Mouse (Mus musculus) heart, embryonic 13.5 days (tissue): ENCODE data around the gene Tmem150b. TPM values are rescaled to one million over a fixed set of nuclear protein-coding genes. Genes with fewer than 3 reads are reported as not detected.

Source experiments
- ATAC-seq: fragments of 200-750 bp; cut with Nextera tagmentation; 2 replicates; pipeline ENCODE4 v1.8.0; 2017; ENCODE audit warnings: moderate TSS enrichment; ENCODE audit not compliant: insufficient number of reproducible peaks, low FRiP score, low TSS enrichment; ENCODE audit errors: extremely low read depth
- H3K27ac ChIP-seq: fragments of 300-500 bp; sonication (generic); replicated peaks from 2 replicates; pipeline ENCODE4 v1.5.1; 2015; ENCODE audit warnings: moderate library complexity, mild to moderate bottlenecking, inconsistent platforms
- H3K27me3 ChIP-seq: fragments of 300-500 bp; sonication (generic); replicated peaks from 2 replicates; pipeline ENCODE4 v1.6.1; 2015; ENCODE audit warnings: mild to moderate bottlenecking, inconsistent platforms
- H3K36me3 ChIP-seq: fragments of 300-500 bp; sonication (generic); 2 replicates; pipeline ENCODE4 v1.6.1; 2015; ENCODE audit warnings: mild to moderate bottlenecking, inconsistent platforms
- H3K4me1 ChIP-seq: fragments of 300-500 bp; sonication (generic); 2 replicates; pipeline ENCODE4 v1.6.1; 2015; ENCODE audit warnings: inconsistent platforms
- H3K4me2 ChIP-seq: fragments of 300-500 bp; sonication (generic); 2 replicates; pipeline ENCODE4 v1.6.1; 2015; ENCODE audit warnings: inconsistent platforms, mild to moderate bottlenecking, moderate library complexity
- H3K4me3 ChIP-seq: fragments of 300-500 bp; sonication (generic); 2 replicates; pipeline ENCODE4 v1.5.1; 2015; ENCODE audit warnings: moderate library complexity, mild to moderate bottlenecking, inconsistent platforms
- H3K9ac ChIP-seq: fragments of 300-500 bp; sonication (generic); 2 replicates; pipeline ENCODE4 v1.6.1; 2015; ENCODE audit warnings: inconsistent platforms, mild to moderate bottlenecking, moderate library complexity
- H3K9me3 ChIP-seq: fragments of 300-500 bp; sonication (generic); 2 replicates; pipeline ENCODE4 v1.6.1; 2016; ENCODE audit warnings: inconsistent platforms
- WGBS: fragments of 180-500 bp; shearing (Covaris S2); methylation state at CpG from one replicate; pipeline ENCODE4 v1.1.7; 2015; ENCODE audit warnings: mixed read lengths; 5-methylcytosine and 5-hydroxymethylcytosine counted together
- polyA plus RNA-seq: library from polyadenylated mRNA; unstranded; fragments of >200 nt; fragmentation: Nextera tagmentation; extraction: Ambion mirVana; gene quantifications from 2 replicates; pipeline ENCODE4 v1.2.1, GENCODE M21; 2015

The Tmem150b gene
- polyA plus RNA-seq, 1 experiment from 2014 or later = 0.07 TPM

DNA sequence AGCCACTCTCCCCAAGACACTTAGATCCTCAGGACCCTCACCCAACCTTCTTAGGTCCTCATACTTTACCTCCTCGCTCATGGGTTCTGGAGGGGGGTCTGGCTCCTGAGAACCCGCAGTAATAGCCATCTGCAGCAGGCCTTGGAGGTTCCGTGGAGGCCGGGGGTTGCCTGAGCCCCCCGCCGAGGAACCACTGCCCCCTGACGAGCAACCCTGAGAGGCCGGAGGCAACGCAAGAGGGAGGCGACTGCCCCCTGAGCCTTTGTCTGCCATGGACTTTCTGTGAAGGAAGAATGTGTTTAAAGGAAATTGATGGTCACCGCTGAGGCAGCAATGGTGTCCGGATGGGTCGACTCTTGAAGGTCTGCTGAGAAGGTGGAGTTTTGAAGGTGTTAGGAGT is 40.8 kb downstream of the Tmem150b start:
- Histone ChIP-seq H3K36me3 (peaks cover 32% of the 10 kb centered on the region), H3K27ac (peak overlapping the region; percentile 58; the same call in 1 of the 2 replicates), H3K4me1 (peaks cover 7% of the 10 kb centered on the region), H3K9ac (peak overlapping the region; percentile 74), H3K9me3 (no peaks in the 10 kb centered on the region), H3K4me3 (peak overlapping the region; percentile 66), H3K27me3 (no peaks in the 10 kb centered on the region), H3K4me2 (peak overlapping the region; percentile 90)
- 3% methylated on average over 13 of the region's 13 CpGs for WGBS
- no peak for ATAC-seq

DNA sequence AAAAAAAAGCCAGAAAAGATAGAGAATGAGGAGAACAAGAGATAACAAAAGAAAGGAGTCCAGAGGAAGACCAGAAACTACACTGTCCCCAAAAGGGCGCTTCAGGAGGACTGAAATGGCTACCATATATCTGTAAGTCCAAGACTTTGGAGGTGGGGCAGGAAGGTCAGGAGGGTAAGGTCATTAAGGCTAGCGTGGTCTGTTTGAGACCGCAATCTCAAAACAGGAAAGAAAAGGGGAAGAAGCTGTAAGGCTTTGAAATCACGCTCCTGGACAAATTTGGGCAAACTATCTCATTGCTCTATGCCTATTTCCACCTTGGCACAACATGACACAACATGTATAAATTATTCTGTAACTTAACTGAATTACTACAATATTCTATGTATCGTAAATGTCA is 41.7 kb downstream of the Tmem150b start:
- no peak overlapping the region for H3K4me3 ChIP-seq
- H3K36me3 ChIP-seq = peaks cover 37% of the 10 kb centered on the region
- WGBS = 78% methylated on average over 5 of the region's 5 CpGs
- no peaks in the 10 kb centered on the region for H3K27me3 ChIP-seq
- peaks cover 7% of the 10 kb centered on the region for H3K4me1 ChIP-seq
- ATAC-seq = no peak
- no peaks in the 10 kb centered on the region for H3K9me3 ChIP-seq
- H3K27ac ChIP-seq = no peak overlapping the region
- H3K9ac ChIP-seq = no peak overlapping the region
- no peak overlapping the region for H3K4me2 ChIP-seq

DNA sequence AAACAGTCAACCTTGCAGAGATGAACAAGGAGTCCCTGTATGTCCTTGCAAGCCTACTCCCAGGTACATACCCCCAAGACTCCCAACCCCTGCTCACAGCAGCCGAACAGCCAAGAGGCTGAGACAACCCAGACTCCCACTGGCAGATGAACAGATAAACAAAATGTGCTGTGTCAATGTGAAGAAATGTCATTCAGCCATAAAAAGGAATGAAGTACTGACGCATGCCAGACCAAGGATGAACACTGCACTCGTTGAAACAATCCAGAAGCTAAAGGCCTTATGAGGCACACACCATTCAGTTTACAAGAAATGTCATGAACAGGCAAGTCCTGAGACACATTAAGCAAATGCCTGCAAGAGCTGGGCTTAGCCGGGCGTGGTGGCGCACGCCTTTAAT is 49.8 kb downstream of the Tmem150b start:
- Histone ChIP-seq H3K36me3 (peaks cover 83% of the 10 kb centered on the region), H3K4me2 (no peak overlapping the region), H3K4me1 (peaks cover 7% of the 10 kb centered on the region; the same call in 1 of the 2 replicates), H3K27me3 (no peaks in the 10 kb centered on the region), H3K9ac (no peak overlapping the region), H3K27ac (no peak overlapping the region), H3K9me3 (no peaks in the 10 kb centered on the region), H3K4me3 (no peak overlapping the region)
- ATAC-seq = no peak
- 75% methylated on average over 7 of the region's 7 CpGs for WGBS

DNA sequence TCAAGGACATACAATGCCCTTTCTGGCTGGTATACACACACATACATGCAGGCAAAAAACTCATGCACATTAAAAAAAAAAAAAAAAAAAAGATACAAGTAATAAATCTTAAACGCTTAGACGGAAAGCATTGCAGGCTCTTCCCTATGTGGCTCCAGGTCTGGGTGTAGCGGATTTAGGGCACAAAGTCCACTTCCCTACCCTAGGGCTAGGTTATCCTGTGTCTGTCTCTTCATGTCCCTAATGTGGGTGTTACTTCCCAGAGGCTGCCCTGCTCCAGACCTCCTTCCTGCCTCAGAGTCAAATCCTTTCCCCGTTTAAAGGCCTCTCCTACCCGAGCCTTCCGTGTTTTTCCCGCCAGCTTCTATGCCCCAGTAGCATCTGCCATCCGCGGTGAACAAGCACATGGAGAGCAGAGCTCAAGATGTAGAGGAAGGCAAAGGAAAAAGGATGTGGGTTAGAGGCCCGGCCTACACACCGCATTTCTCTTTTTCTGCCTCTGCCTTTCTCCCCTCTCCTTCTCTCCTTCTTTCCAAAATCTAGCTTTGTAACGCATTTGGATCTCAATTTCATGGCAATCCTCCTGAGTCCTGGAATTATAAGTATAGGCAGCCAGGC is 50.8 kb downstream of the Tmem150b start:
- WGBS = 87% methylated on average over 12 of the region's 12 CpGs
- Histone ChIP-seq H3K36me3 (peaks cover 82% of the 10 kb centered on the region), H3K4me3 (no peak overlapping the region), H3K9ac (no peak overlapping the region), H3K27ac (no peak overlapping the region), H3K4me1 (peaks cover 7% of the 10 kb centered on the region; the same call in 1 of the 2 replicates), H3K9me3 (no peaks in the 10 kb centered on the region), H3K4me2 (no peak overlapping the region), H3K27me3 (no peaks in the 10 kb centered on the region)
- no peak for ATAC-seq

DNA sequence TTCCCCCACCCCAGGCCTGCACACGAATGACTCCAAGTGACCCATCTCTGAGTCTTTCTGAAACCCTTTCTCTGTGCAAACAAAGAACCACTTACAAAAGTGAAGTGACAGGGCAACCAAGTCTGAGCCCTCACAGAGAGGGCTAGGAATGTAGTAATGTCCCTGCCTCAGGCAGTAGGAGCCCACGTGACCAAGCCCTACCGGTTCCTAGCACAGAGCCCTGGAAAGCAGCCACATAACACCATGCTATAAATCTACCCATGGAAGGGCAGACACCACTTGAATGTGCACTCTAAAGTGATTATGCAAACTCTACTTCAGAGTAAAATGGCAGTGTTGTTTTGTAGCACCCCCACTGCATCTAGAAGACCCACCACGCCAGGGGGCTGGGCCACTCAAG is 53.1 kb downstream of the Tmem150b start:
- Histone ChIP-seq H3K36me3 (peaks cover 87% of the 10 kb centered on the region), H3K4me2 (no peak overlapping the region), H3K4me3 (no peak overlapping the region), H3K27me3 (no peaks in the 10 kb centered on the region), H3K27ac (peak overlapping the region; percentile 45; the same call in 1 of the 2 replicates), H3K4me1 (peaks cover 7% of the 10 kb centered on the region; the same call in 1 of the 2 replicates), H3K9ac (no peak overlapping the region), H3K9me3 (no peaks in the 10 kb centered on the region)
- WGBS = 72% methylated on average over 4 of the region's 4 CpGs
- ATAC-seq = no peak

DNA sequence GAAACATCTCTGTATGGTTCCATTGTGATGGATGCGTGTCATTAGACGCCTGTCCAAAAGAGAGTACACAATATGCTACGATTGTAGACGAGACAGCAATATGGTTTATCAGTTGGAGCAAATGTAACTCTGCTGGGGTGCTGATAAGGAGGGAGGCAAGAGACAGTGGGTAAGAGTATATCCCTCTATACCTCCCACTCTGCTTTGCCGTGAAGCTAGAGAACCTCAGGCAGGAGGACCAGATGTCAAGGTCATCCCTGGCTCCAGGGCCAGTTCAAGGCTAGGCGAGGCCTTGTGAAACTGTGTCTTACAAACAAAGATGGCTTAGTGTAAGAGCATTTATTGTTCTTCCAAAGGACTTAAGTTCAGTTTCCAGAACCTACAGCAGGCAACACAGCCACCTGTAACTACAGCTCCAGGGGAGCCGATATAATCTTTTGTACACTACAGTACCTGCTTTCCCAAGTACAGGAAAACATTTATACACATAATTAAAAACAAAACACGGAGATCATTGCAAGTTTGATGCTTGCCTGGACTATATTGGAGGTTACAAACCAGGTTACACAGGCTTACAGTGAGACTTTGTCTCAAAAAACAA is 54.3 kb downstream of the Tmem150b start:
- Histone ChIP-seq H3K27me3 (no peaks in the 10 kb centered on the region), H3K4me3 (no peak overlapping the region), H3K27ac (no peak overlapping the region), H3K4me2 (no peak overlapping the region), H3K9ac (no peak overlapping the region), H3K36me3 (peaks cover 89% of the 10 kb centered on the region), H3K9me3 (no peaks in the 10 kb centered on the region), H3K4me1 (peaks cover 7% of the 10 kb centered on the region; the same call in 1 of the 2 replicates)
- ATAC-seq = no peak
- 83% methylated on average over 8 of the region's 8 CpGs for WGBS

DNA sequence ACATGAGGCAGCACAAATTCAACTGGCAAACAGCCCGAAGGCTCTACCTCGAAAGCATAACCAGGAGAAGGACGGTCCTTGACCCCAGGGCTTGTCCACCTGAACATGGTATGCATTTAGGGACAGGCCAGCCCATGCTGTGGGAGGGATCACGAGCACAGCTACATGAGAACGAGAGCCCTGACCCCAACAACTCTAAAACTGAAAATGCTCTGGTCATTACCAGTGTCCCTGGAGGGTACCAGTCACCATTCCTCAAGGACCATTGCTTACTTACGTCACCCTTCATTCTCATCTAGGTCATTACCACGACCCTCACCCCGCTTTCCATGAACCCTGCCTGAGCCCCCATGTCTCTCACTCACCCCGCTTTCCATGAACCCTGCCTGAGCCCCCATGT is 55.9 kb downstream of the Tmem150b start:
- H3K36me3 ChIP-seq = peaks cover 82% of the 10 kb centered on the region

DNA sequence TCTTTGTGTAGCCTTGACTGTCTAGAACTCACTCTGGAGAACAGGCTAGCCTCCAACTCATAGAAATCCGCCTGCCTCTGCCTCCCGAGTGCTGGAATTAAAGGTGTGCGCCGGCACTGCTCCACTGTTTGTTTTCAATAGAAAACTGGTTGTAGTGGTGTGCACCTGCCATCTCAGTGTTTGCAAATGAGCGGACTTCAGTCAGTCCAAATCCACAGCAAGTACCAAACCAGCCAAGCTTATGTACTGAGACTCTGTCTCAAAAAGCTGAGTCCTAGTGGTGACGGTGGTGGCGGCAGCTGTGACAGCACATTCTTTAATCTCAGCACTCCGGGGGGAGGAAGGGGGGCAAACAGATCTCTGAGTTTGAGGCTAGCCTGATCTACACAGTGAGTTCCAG is 56.5 kb downstream of the Tmem150b start:
- ATAC-seq = no peak
- no peaks in the 10 kb centered on the region for H3K27me3 ChIP-seq
- no peak overlapping the region for H3K4me3 ChIP-seq
- peaks cover 7% of the 10 kb centered on the region; the same call in 1 of the 2 replicates for H3K4me1 ChIP-seq
- no peak overlapping the region for H3K27ac ChIP-seq
- WGBS = 88% methylated on average over 8 of the region's 8 CpGs
- H3K4me2 ChIP-seq = no peak overlapping the region
- H3K36me3 ChIP-seq = peaks cover 82% of the 10 kb centered on the region
- no peak overlapping the region for H3K9ac ChIP-seq
- H3K9me3 ChIP-seq = no peaks in the 10 kb centered on the region

More for the DNA sequence above, 55.9 kb downstream of the Tmem150b start:
- Histone ChIP-seq H3K4me1 (peaks cover 7% of the 10 kb centered on the region; the same call in 1 of the 2 replicates), H3K4me3 (no peak overlapping the region), H3K4me2 (no peak overlapping the region), H3K9ac (no peak overlapping the region), H3K27me3 (no peaks in the 10 kb centered on the region), H3K9me3 (no peaks in the 10 kb centered on the region), H3K27ac (no peak overlapping the region)
- no peak for ATAC-seq
- 94% methylated on average over 9 of the region's 9 CpGs for WGBS

DNA sequence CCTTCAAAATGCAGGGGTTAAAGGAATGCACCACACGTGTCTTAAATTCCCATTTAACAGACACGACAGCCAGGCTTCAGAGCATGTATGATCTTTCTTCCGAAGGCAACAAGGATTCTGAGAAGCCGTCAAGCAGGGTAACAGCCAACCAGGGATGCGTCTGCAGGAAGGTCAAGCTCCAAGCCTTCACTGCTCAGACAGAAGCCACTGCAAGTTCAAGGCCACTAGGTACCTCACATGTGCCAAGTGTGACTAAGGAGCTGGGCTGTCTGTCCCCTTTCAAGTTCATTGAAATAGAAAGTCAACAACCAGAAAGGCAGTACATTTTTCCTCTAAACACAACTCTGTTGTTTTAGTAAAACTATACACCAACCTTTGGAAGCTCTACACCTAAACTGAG is 58.2 kb downstream of the Tmem150b start:
- Histone ChIP-seq H3K27me3 (no peaks in the 10 kb centered on the region), H3K9me3 (no peaks in the 10 kb centered on the region), H3K27ac (no peak overlapping the region), H3K4me3 (no peak overlapping the region), H3K36me3 (peaks cover 84% of the 10 kb centered on the region), H3K4me1 (peaks cover 3% of the 10 kb centered on the region; the same call in 1 of the 2 replicates), H3K4me2 (no peak overlapping the region), H3K9ac (no peak overlapping the region)
- WGBS = 90% methylated on average over 5 of the region's 5 CpGs
- ATAC-seq = no peak

DNA sequence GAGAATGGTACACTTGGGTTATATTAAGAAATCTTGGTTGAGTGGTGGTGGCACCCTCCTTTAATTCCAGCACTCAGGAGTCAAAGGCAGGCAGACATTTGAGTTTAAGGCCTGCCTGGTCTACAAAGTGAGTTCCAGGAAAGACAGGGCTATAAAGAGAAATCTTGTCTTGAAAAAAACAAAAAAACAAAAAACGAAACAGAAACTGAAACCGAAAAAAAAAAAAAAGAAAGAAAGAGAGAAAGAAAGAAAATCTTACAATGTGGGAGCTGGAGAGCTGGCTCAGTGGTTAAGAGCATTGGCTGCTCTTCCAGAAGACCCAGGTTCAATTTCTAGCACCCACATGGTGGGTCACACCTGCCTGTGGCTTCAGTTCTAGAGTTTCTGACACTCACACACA is 61.3 kb downstream of the Tmem150b start:
- Histone ChIP-seq H3K4me2 (no peak overlapping the region), H3K27ac (no peak overlapping the region), H3K9ac (no peak overlapping the region), H3K27me3 (no peaks in the 10 kb centered on the region), H3K4me1 (peaks cover 12% of the 10 kb centered on the region), H3K36me3 (peaks cover 64% of the 10 kb centered on the region), H3K9me3 (no peaks in the 10 kb centered on the region), H3K4me3 (no peak overlapping the region)
- no peak for ATAC-seq
- 83% methylated on average over 2 of the region's 2 CpGs for WGBS

DNA sequence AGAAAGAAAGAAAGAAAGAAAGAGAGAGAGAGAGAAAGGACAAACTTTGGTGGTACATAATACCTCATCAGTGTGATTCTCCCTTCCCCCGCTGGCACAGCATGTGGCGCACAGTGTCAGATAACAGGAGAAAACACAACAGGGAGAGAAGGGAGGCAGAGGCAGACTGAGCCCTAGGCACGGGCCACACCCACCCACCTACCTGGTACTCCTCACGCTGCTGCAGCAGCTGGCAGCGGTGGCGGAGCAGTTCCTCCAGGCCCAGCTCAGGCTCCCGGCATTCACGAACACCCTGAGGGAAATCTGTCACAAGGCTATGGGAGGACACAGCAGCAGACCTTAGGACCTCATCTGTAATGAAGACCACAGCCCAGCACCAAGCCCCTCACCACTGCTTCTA is 61.9 kb downstream of the Tmem150b start:
- H3K4me1 ChIP-seq = peaks cover 12% of the 10 kb centered on the region
- H3K36me3 ChIP-seq = peaks cover 59% of the 10 kb centered on the region
- no peak overlapping the region for H3K4me3 ChIP-seq
- H3K27me3 ChIP-seq = no peaks in the 10 kb centered on the region
- no peak overlapping the region for H3K27ac ChIP-seq
- no peak overlapping the region for H3K9ac ChIP-seq
- H3K9me3 ChIP-seq = no peaks in the 10 kb centered on the region
- WGBS = 62% methylated on average over 8 of the region's 8 CpGs
- ATAC-seq = no peak
- no peak overlapping the region for H3K4me2 ChIP-seq
